In the genomic region with DNA sequence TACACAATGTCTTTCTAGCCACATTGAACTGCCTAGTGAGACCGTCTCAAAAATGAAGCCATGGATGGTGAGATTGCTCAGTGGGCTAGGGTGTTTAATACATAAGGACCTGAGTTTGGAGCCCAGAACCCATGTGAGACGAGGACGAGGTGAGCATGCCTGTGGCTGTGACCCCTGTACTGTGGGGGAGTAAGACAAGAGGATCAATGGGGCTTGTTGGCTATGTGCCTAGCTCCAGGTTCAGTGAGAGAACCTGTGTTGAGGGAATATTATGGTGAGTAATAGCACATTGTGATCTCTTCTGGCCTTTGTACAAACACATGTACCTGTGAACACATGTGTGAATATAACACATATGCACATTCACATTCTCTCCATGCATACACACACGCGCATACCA, we compare ENCODE assay signal across 20 mouse cellular contexts.
"Had no signal": no experiment of that assay in that cellular context is flagged by ENCODE, and none has a peak within 500 bp of the region (broad histone marks: within the 10 kb centered on the region; RNA-seq: fewer than 3 reads in every experiment).

No protein-coding gene starts in this region.

- H3K27ac ChIP-seq: liver, embryonic 13.5 days; midbrain, embryonic 10.5 days; midbrain, embryonic 12.5 days; neural tube, embryonic 13.5 days; neural tube, embryonic 15.5 days had no signal

- ATAC-seq: midbrain, embryonic 16.5 days had no signal

- H3K4me3 ChIP-seq: liver, embryonic 13.5 days; midbrain, embryonic 10.5 days; midbrain, embryonic 12.5 days; myocyte; neural tube, embryonic 13.5 days; neural tube, embryonic 15.5 days had no signal

- H3K36me3 ChIP-seq: liver, embryonic 13.5 days; midbrain, embryonic 12.5 days; neural tube, embryonic 13.5 days; neural tube, embryonic 15.5 days had no signal

- H3K4me2 ChIP-seq: liver, embryonic 13.5 days; lung, embryonic 14.5 days; midbrain, embryonic 12.5 days; neural tube, embryonic 13.5 days; neural tube, embryonic 15.5 days had no signal

- H3K27me3 ChIP-seq: liver, embryonic 13.5 days; midbrain, embryonic 12.5 days; neural tube, embryonic 13.5 days; neural tube, embryonic 15.5 days had no signal

- H3K9ac ChIP-seq: liver, embryonic 13.5 days; lung, embryonic 14.5 days; midbrain, embryonic 12.5 days; neural tube, embryonic 13.5 days; neural tube, embryonic 15.5 days had no signal

- DNase-seq: liver, embryonic 13.5 days; lung, adult 18-20 months; lung, embryonic 14.5 days; lung, postnatal 10 days; lung, postnatal 4 days; midbrain, embryonic 14.5 days; retina, postnatal 1 day; right cerebral cortex, adult 18-20 months; right cerebral cortex, postnatal 25 days; right cerebral cortex, postnatal 4 days; spleen, adult 18-20 months; thymus, adult 18-20 months; thymus, postnatal 14 days; thymus, postnatal 36 days had no signal

- H3K9me3 ChIP-seq: liver, embryonic 13.5 days; midbrain, embryonic 10.5 days; midbrain, embryonic 12.5 days; neural tube, embryonic 13.5 days; neural tube, embryonic 15.5 days had no signal

- H3K4me1 ChIP-seq: liver, embryonic 13.5 days; midbrain, embryonic 10.5 days; midbrain, embryonic 12.5 days; neural tube, embryonic 13.5 days; neural tube, embryonic 15.5 days had no signal
